ENCODE assay signal across 7 mouse cellular contexts in the genomic region with DNA sequence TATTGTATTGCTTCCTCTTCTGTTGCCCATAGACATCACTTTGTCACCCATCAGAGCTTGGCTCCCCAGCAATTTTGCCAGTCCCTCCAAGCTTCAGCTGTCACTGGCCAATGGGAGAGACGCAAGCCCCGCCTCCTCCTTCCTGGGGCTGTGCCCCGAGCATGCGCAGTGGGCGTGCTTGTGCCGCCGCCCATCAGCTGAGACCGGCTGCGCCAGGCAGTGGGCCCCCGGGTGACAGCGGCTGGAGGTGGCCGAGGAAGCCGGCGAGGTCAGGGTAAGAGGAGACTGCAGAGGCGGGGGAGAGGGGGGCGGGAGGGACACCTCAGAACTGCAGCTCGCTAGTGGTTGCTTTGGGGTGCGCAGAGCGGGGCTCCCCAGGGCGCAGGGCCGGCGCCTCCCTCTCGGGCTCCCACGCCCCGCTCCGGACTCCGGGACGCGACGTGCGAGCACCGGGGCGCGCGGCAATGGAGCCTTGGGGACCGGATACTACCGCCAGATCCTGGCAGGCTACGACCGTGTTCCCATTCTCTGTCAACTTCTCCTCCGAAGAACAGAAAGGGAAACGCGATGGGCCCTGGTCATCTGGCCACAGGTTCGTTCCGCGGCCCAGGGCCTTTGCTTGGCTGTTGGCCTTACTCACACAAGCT. TPM values are rescaled to one million over a fixed set of nuclear protein-coding genes. Genes with fewer than 3 reads are reported as not detected.
DNase-seq lines count a peak whose midpoint lies in the region; ATAC-seq lines count a peak whose summit lies in the region.

Stx7 (plus strand) TSS at position 168 of the 647 bp plus-strand sequence.

- ATAC-seq in granulocyte monocyte progenitor cell, adult 5-6 weeks (replicated peaks; ENCODE audit: poor library complexity, severe bottlenecking), result peak; percentile 91
- ATAC-seq in midbrain, embryonic 13.5 days, result peak; percentile 99

- no peaks in the 10 kb centered on the region for H3K36me3 ChIP-seq in embryonic facial prominence, embryonic 10.5 days (replicated peaks)
- no peaks in the 10 kb centered on the region for H3K36me3 ChIP-seq in limb, embryonic 10.5 days
- H3K36me3 ChIP-seq in midbrain, embryonic 13.5 days, result no peaks in the 10 kb centered on the region

- under 1% methylated on average over 44 of the region's 45 CpGs for WGBS in embryonic facial prominence, embryonic 10.5 days
- under 1% methylated on average over 43 of the region's 45 CpGs for WGBS in limb, embryonic 10.5 days
- under 1% methylated on average over 44 of the region's 45 CpGs for WGBS in midbrain, embryonic 13.5 days

- H3K4me1 ChIP-seq in embryonic facial prominence, embryonic 10.5 days, result peaks cover 12% of the 10 kb centered on the region; the same call in 1 of the 2 replicates
- H3K4me1 ChIP-seq in limb, embryonic 10.5 days, result peaks cover 7% of the 10 kb centered on the region
- peaks cover 30% of the 10 kb centered on the region for H3K4me1 ChIP-seq in midbrain, embryonic 13.5 days (replicated peaks)

- DNase-seq in adrenal gland, postnatal 10 days, result peak; percentile 96
- peak; percentile 93 for DNase-seq in embryonic facial prominence, embryonic 10.5 days (ENCODE audit: low spot score)
- DNase-seq in kidney, adult 11 months, result peak; percentile 92
- DNase-seq in limb, embryonic 10.5 days (ENCODE audit: low spot score), result peak; percentile 91
- DNase-seq in spleen, adult 12 weeks (ENCODE audit: low spot score), result peak; percentile 87

- H3K9me3 ChIP-seq in embryonic facial prominence, embryonic 10.5 days, result no peaks in the 10 kb centered on the region
- no peaks in the 10 kb centered on the region for H3K9me3 ChIP-seq in limb, embryonic 10.5 days (replicated peaks)
- no peaks in the 10 kb centered on the region for H3K9me3 ChIP-seq in midbrain, embryonic 13.5 days

- H3K9ac ChIP-seq in midbrain, embryonic 13.5 days (replicated peaks), result peak within 1 kb of the TSS; percentile 88

- peak within 1 kb of the TSS; percentile 58 for H3K4me2 ChIP-seq in midbrain, embryonic 13.5 days (replicated peaks)

- H3K4me3 ChIP-seq in embryonic facial prominence, embryonic 10.5 days, result peak within 1 kb of the TSS; percentile 89
- peak within 1 kb of the TSS; percentile 86 for H3K4me3 ChIP-seq in limb, embryonic 10.5 days
- peak within 1 kb of the TSS; percentile 82 for H3K4me3 ChIP-seq in midbrain, embryonic 13.5 days (replicated peaks)

- H3K27me3 ChIP-seq in embryonic facial prominence, embryonic 10.5 days (replicated peaks; ENCODE audit: low read depth, poor library complexity, severe bottlenecking), result no peaks in the 10 kb centered on the region
- no peaks in the 10 kb centered on the region for H3K27me3 ChIP-seq in limb, embryonic 10.5 days (ENCODE audit: low read depth, poor library complexity, severe bottlenecking)
- H3K27me3 ChIP-seq in midbrain, embryonic 13.5 days, result no peaks in the 10 kb centered on the region

- H3K27ac ChIP-seq in embryonic facial prominence, embryonic 10.5 days (replicated peaks), result peak within 1 kb of the TSS; percentile 87
- H3K27ac ChIP-seq in limb, embryonic 10.5 days, result peak within 1 kb of the TSS; percentile 88
- peak within 1 kb of the TSS; percentile 76 for H3K27ac ChIP-seq in midbrain, embryonic 13.5 days

RNA-seq across cellular contexts. Expression of gene Stx7, which starts in this region (rescaled TPM):
- 10 to 100 TPM; 92.2 to 97.9 TPM for total RNA-seq in adrenal gland, postnatal 10 days (2021)
- polyA plus RNA-seq in embryonic facial prominence, embryonic 10.5 days (2016; fragmentation: Nextera tagmentation; extraction: Ambion mirVana), result 47.9 and 55.1 TPM in 2 replicates
- 47.3 and 48.3 TPM in 2 replicates for total RNA-seq in granulocyte monocyte progenitor cell, adult 5-6 weeks (2014; fragmentation: Nextera tagmentation)
- total RNA-seq in granulocyte monocyte progenitor cell, adult 5-6 weeks (2017), result 60.2 and 67.6 TPM in 2 replicates
- 23.7 and 34.1 TPM in 2 replicates for polyA plus RNA-seq in limb, embryonic 10.5 days (2016; fragmentation: Nextera tagmentation; extraction: Ambion mirVana)
- 220 and 254 TPM in 2 replicates for polyA plus RNA-seq in midbrain, embryonic 13.5 days (2015; fragmentation: Nextera tagmentation; extraction: Ambion mirVana)

Comparison
In these comparisons a context has a peak if more than half of its experiments do, and no peak if none do; other contexts are left out.
1. Peak in every context shown above with its lines: DNase-seq, ATAC-seq, H3K4me3 ChIP-seq and H3K27ac ChIP-seq.